Mouse (Mus musculus) intestine, embryonic 16.5 days (tissue): ENCODE results near the gene Psmd9. TPM values are rescaled to one million over a fixed set of nuclear protein-coding genes. Genes with fewer than 3 reads are reported as not detected.

Source experiments
- ATAC-seq: fragments of 200-750 bp; cut with Nextera tagmentation; 2 replicates; pipeline ENCODE4 v1.8.0; 2017; ENCODE audit warnings: moderate TSS enrichment, moderate library complexity
- H3K27ac ChIP-seq: fragments of 300-500 bp; sonication (generic); 2 replicates; pipeline ENCODE4 v1.5.1; 2014; ENCODE audit warnings: mild to moderate bottlenecking, low read length
- H3K27me3 ChIP-seq: fragments of 300-500 bp; sonication (generic); replicated peaks from 2 replicates; pipeline ENCODE4 v1.6.1; 2014; ENCODE audit warnings: low read length, control low read depth, mixed read lengths; ENCODE audit not compliant: control insufficient read depth, insufficient read depth
- H3K36me3 ChIP-seq: fragments of 300-500 bp; sonication (generic); 2 replicates; pipeline ENCODE4 v1.6.1; 2014; ENCODE audit warnings: low read length, control low read depth; ENCODE audit not compliant: control insufficient read depth, insufficient read depth
- H3K4me1 ChIP-seq: fragments of 300-500 bp; sonication (generic); 2 replicates; pipeline ENCODE4 v1.6.1; 2014; ENCODE audit warnings: low read length, control low read depth, mixed read lengths; ENCODE audit not compliant: control insufficient read depth, insufficient read depth
- H3K4me2 ChIP-seq: fragments of 300-500 bp; sonication (generic); 2 replicates; pipeline ENCODE4 v1.6.1; 2014; ENCODE audit warnings: low read depth, low read length, control low read depth
- H3K4me3 ChIP-seq: fragments of 300-500 bp; sonication (generic); 2 replicates; pipeline ENCODE4 v1.5.1; 2014; ENCODE audit warnings: mild to moderate bottlenecking, low read length
- H3K9ac ChIP-seq: fragments of 300-500 bp; sonication (generic); 2 replicates; pipeline ENCODE4 v1.6.1; 2014; ENCODE audit warnings: low read depth, low read length
- H3K9me3 ChIP-seq: fragments of 300-500 bp; sonication (generic); 2 replicates; pipeline ENCODE4 v1.6.1; 2016; ENCODE audit warnings: low read length, control low read depth; ENCODE audit not compliant: control insufficient read depth
- WGBS: fragments of 180-500 bp; shearing (Covaris S2); extraction: QIAGEN DNeasy Blood & Tissue Kit; methylation state at CpG from one replicate; pipeline ENCODE4 v1.1.7; 2014; 5-methylcytosine and 5-hydroxymethylcytosine counted together
- polyA plus RNA-seq: library from polyadenylated mRNA; unstranded; fragments of >200 nt; fragmentation: Nextera tagmentation; extraction: Ambion mirVana; gene quantifications from 2 replicates; pipeline ENCODE4 v1.2.1, GENCODE M21; 2015

Psmd9 gene
- polyA plus RNA-seq, 1 experiment from 2014 or later: 66.3 TPM

- Histone ChIP-seq H3K4me2 (no peak overlapping the region), H3K9ac (no peak overlapping the region), H3K4me1 (no peaks in the 10 kb centered on the region), H3K27ac (no peak overlapping the region), H3K36me3 (no peaks in the 10 kb centered on the region), H3K9me3 (no peaks in the 10 kb centered on the region), H3K4me3 (no peak overlapping the region), H3K27me3 (no peaks in the 10 kb centered on the region)
- 59% methylated on average over 23 of the region's 23 CpGs for WGBS
- ATAC-seq: no peak
These were observed 128.0 kb downstream of the Psmd9 start for GRCm38 (mm10) chr5:123296972-123297754.

DNA sequence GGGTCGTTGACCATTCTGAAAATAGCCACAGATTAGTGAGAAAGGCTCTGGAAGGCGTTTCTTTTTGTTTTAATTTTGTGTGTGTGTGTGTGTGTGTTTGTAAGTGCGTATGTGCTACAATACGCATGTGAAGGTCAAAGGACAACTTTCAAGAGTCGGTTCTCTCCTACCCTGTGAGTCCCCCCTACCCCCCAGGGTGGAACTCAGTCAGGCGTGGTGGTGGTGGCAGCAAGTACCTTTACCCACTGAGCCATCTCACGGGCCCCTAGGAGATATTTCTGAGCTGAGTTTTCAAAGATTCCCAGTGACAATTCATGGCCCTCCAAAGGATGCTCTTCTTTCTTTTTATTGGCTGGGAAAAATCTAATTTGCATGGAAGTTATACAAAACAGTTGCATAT, 128.6 kb downstream of the Psmd9 start:
- H3K4me1 ChIP-seq: no peaks in the 10 kb centered on the region
- no peaks in the 10 kb centered on the region for H3K36me3 ChIP-seq
- H3K9me3 ChIP-seq: no peaks in the 10 kb centered on the region
- H3K27me3 ChIP-seq: no peaks in the 10 kb centered on the region
- H3K27ac ChIP-seq: no peak overlapping the region
- no peak overlapping the region for H3K4me2 ChIP-seq
- no peak overlapping the region for H3K9ac ChIP-seq
- H3K4me3 ChIP-seq: no peak overlapping the region
- 81% methylated on average over 7 of the region's 7 CpGs for WGBS
- ATAC-seq: no peak

DNA sequence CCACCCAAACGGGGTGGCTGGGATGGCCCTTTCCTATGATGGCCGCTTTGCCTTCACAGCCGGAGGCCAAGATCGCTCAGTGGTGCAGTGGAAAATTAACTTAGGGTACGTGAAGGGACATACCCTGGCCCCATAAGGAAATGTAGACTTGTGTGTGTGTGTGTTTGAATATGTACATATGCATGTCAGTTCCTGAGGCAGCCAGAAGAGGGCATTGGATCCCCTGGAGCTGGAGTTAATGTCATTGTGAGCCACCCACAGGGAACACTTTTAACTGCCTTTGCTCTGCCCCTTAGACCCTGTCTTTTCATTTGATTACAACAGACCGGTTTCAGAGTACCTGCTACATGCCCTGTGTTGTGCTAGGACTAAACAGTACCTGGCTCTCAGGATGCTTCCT, 129.3 kb downstream of the Psmd9 start:
- Histone ChIP-seq H3K27me3 (no peaks in the 10 kb centered on the region), H3K9ac (no peak overlapping the region), H3K4me1 (no peaks in the 10 kb centered on the region), H3K36me3 (no peaks in the 10 kb centered on the region), H3K9me3 (no peaks in the 10 kb centered on the region), H3K4me3 (no peak overlapping the region), H3K27ac (no peak overlapping the region), H3K4me2 (no peak overlapping the region)
- no peak for ATAC-seq
- WGBS: 89% methylated on average over 6 of the region's 6 CpGs

Other genes with a start within 250 kb of the Psmd9 start
- gene Kdm2b, start 179.6 kb upstream of the Psmd9 start, polyA plus RNA-seq: 21.6 and 22.4 TPM in 2 replicates
- 20.1 and 21.9 TPM in 2 replicates for gene Orai1, start 154.3 kb upstream of the Psmd9 start, polyA plus RNA-seq
- gene Morn3, start 122.4 kb upstream of the Psmd9 start, polyA plus RNA-seq: 0.57 TPM in 1 of 2 replicates, not detected in the other
- 10.4 and 10.9 TPM in 2 replicates for gene Tmem120b, start 101.0 kb upstream of the Psmd9 start, polyA plus RNA-seq
- gene Rhof, start 36.7 kb upstream of the Psmd9 start, polyA plus RNA-seq: 2.5 and 2.8 TPM in 2 replicates
- 6.6 and 6.9 TPM in 2 replicates for gene Setd1b, start 27.2 kb upstream of the Psmd9 start, polyA plus RNA-seq
- 9.0 and 9.9 TPM in 2 replicates for gene Hpd, start 13.3 kb downstream of the Psmd9 start, polyA plus RNA-seq
- gene Wdr66, start 82.7 kb downstream of the Psmd9 start, polyA plus RNA-seq: 0.40 and 0.50 TPM in 2 replicates
- 12.8 and 13.0 TPM in 2 replicates for gene Bcl7a, start 174.4 kb downstream of the Psmd9 start, polyA plus RNA-seq
- gene Mlxip, start 225.4 kb downstream of the Psmd9 start, polyA plus RNA-seq: 16.6 and 21.0 TPM in 2 replicates